Mouse (Mus musculus) urinary bladder, postnatal 14 days (tissue): Measurements from ENCODE around the gene Tnrc18.
A peak's percentile ranks its signal among the peaks of the same experiment; 100 is the strongest.

ENCODE experiments used
- DNase-seq: peaks from one replicate; pipeline ENCODE4 v3.0.0; 2021; ENCODE audit warnings: low spot score

The Tnrc18 gene

DNA sequence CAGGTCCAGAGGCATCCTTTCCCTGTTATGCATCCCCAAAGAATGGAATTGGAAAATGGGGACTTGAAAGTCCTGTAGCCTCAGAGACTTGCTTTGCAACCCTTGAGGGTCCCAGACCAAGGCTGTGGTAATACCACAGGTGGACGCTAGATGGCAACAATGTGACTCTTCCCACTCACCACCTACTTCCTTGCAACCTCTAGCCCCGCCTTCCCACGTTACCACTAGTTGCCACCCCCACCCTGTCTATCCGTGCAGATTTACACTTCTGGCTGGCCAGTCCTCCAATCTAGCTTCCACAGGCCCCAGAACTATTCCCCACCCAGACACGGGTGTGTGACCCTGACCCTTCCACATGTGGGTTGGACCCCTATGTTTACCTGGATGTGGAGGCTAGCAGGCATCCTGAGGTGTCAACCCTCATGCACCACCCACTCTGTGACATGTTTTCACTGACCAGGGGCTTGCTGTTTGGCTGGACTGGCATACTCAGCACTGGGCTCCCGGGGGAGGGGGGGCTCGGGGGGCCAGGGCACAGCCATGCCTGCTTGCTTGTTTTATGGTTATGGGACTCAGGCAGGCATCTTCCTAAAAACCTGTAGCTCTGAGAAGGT is 93.8 kb downstream of the Tnrc18 start:
- DNase-seq, result peak; percentile 71

DNA sequence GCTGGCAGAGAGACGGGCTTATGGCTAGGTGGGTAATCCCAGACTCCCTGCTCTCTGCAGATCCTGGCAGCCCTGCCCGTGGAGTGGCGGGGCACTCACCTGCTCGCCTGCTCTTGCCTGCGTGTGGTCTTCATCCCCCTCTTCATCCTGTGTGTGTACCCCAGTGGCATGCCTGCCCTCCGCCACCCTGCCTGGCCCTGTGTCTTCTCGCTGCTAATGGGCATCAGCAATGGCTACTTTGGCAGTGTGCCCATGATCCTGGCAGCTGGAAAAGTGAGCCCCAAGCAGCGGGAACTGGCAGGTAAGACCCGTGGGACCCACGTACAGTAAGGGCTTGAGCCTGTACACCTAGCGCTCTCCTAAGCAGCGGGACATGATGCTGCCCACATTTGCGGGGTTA is 97.6 kb downstream of the Tnrc18 start:
- peak; percentile 2 for DNase-seq

DNA sequence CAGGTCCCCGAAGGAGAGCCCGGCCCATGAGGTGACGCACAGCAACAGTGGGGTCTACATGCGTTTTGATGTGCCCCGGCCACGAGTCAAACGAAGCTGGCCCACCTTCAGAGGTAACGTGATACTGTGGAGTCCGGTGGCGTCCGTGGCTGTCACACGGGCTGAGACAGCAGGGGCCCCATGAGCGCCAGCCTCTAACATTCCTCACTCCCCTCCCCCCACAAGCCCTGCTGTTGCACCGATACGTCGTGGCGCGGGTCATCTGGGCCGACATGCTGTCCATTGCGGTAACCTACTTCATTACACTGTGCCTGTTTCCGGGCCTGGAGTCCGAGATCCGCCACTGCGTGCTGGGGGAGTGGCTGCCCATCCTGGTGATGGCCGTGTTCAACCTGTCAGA is 99.0 kb downstream of the Tnrc18 start:
- DNase-seq, result no peak

GRCm38 (mm10) chr5:142718037-142718436 is 99.4 kb downstream of the Tnrc18 start:
- DNase-seq, result peak; percentile 81

- no peak for DNase-seq
Observed at GRCm38 (mm10) chr5:142716056-142716455, 101.4 kb downstream of the Tnrc18 start.

- no peak for DNase-seq
Observed at GRCm38 (mm10) chr5:142715059-142715458, 102.4 kb downstream of the Tnrc18 start.

GRCm38 (mm10) chr5:142713966-142714365 is 103.5 kb downstream of the Tnrc18 start:
- DNase-seq, result no peak

DNA sequence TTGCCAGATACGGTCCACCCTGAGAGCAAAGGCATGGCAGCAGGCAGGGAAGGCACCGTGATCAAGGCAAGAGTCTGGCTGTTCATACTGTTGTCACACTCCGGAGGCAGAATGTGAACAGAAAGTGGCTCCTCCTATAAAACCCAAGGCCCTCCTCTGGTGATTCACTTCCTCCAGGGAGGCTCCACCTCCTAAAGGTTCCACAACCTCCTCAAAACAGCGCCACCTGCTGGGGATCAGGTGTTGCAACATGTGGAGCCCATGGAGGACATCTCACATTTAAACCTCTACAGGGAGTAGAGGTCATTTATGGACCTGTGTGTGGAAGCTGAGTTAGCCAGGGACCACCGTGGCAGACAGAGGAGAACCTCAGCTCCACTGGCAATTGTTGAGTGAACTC is 105.1 kb downstream of the Tnrc18 start:
- DNase-seq, result no peak

GRCm38 (mm10) chr5:142709436-142709835 is 108.0 kb downstream of the Tnrc18 start:
- no peak for DNase-seq

DNA sequence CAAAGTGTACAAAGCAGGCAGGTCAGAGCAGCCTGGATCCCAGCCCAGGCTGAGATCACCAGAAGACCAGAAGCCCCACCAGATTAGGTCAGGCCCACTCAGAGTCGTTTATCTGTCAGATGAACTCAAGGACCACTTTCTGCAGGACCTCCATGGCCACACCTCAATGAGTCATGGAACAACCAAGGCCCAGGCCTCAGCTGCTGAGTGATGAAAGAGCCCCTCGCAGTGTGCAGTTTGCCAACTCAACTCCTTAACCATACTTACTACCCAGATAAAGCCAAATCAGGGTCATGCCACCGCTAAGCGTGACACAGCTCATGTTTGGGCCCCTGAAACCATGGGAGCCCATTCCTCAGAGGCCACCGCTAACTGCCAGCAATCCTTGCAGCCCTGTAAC is 109.8 kb downstream of the Tnrc18 start:
- no peak for DNase-seq

DNA sequence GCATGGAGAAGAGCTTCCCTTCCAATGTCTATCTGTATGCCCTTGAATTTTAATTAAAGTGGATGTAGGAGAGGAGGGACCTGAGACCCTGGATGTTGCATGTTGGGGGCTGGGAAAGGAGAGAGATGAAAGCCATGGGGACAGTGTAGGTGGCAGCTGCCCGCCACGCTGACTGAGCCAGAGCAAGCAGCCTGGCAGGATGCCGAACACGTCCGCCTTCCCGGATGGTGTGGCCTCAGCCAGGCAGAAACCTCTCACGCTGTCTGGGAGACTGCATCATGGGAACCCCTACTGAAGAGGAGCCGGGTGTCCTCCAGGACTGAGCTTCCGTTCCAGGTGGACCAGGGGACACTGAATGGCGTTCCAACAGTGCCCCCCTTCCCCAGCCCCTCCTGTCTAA is 113.9 kb downstream of the Tnrc18 start:
- no peak for DNase-seq

DNA sequence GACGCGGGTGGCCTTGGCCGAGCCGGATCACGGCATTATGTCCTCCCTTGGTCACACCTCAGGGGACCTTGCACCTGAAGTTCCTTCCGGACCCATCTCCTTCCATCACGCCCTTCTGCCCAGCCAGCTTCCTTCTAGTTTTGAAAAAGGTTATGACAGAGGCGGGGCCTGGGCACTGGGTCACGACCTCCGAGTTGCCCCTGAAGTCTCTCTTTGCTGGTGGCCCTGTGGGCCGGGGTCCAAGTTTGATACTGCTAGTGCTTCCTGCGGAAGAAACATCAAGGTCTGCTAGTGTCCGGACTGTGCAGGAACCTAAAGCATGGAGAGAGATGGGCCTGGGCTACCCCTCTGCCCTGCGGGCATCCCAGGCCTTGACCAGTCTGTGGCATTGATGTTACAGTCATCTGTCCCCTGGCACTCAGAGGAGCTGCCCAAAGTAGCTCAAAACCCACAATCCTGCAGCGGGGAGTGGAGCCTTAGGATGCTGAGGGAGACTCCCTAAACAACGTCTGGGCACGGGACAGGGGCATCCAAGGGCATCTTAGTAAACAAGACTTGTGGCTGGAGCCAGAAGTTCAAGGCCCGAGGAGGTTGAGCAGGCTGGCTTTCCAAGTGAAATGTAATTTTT is 114.8 kb downstream of the Tnrc18 start:
- no peak for DNase-seq

DNA sequence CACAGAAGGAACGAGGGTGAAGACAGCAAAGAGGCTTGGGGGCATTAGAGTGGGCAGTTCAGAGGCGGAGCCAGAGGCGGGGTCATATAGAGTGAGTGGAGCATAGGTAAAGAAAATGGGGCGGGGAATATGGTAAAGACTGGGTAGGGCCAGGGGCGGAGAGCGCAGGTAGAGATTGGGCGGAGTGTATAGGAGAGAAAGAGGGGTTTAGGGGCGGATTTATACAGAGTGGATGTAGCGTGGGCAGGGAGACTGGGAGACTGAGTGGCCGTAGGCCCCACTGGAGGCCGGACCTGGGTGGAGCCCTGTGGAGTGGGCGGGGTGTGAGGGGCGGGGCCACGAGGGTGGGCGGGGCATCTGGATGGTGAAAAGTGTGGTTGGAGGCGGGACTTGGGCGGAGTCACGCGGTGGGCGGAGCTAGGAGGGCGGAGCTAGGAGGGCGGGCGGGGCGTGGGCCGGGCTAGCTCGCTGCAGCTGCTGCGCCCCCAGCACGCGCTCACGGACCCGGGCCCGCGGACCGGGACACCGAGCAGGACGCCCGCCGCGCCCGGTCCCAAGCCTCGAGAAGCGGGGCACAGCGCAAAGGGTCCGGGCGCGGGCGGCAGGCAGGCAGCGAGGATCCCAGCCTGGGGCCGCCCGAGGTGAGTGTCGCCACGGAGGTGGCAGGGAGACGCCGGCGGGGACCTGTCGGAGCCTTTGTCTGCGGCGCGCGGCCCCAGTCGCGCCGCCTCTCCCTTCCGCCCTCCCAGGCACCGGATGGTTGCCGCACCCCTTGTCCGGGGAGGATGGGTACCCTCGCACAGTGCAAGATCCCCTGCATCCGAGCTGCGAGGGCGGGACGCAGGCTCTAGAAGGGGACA is 115.6 kb downstream of the Tnrc18 start:
- DNase-seq, result no peak

DNA sequence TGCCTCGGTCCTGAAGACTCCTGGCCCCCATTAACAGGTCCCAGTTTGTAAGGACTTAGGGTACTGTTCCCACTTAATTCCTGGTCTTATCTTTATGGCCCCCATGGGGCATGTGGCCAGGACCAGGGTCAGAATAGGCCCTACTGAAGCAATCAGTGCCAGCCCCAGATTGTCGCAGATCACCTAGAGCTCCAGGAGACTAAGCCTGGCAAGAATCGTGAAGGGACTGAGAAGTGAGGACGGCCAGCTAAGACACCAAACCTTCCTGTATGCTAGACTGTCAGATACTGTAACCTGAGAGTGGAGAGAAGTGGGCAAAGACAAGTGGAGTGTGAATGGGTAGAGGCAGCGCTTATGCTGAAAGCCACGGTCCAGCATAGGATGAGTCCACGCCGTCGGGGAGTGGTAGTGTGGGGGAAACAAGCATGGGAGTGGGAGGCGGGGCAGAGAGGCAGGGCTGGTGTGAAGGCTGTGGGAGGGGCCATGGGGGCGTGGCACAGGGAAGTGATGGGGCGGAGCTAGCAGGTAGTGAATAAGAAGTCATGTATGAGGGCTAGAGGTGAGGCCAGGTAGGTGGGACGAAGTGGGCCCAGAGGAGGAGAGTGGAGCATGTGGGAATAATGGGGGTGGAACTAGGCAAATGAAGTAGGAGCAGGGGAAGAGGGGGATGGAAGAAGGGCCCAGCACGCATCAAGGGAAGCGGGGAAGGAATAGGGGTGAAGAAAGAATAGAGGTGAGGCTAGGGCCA is 116.4 kb downstream of the Tnrc18 start:
- peak; percentile 45 for DNase-seq

DNA sequence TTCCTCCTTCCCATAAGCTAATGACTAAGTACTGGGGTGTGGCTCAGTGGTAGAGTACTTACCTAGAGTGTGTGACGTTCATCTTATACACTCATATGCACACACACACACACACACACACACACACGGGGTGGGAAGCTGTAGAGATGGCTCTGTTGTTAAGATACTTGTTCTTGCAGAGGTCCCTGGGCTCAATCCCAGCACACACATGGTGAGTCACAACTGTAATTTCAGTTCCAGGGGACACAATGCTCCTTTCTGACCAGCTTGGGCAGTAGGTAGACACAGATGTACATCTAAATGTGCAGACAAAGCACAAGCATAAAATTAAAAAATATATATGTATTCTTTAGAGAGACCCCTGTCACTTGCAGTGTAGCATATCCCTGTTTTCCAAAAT is 119.7 kb downstream of the Tnrc18 start:
- no peak for DNase-seq

- no peak for DNase-seq
Observed at GRCm38 (mm10) chr5:142696865-142697264, 120.6 kb downstream of the Tnrc18 start.

- DNase-seq, result no peak
Observed at GRCm38 (mm10) chr5:142696258-142696657, 121.2 kb downstream of the Tnrc18 start.

DNA sequence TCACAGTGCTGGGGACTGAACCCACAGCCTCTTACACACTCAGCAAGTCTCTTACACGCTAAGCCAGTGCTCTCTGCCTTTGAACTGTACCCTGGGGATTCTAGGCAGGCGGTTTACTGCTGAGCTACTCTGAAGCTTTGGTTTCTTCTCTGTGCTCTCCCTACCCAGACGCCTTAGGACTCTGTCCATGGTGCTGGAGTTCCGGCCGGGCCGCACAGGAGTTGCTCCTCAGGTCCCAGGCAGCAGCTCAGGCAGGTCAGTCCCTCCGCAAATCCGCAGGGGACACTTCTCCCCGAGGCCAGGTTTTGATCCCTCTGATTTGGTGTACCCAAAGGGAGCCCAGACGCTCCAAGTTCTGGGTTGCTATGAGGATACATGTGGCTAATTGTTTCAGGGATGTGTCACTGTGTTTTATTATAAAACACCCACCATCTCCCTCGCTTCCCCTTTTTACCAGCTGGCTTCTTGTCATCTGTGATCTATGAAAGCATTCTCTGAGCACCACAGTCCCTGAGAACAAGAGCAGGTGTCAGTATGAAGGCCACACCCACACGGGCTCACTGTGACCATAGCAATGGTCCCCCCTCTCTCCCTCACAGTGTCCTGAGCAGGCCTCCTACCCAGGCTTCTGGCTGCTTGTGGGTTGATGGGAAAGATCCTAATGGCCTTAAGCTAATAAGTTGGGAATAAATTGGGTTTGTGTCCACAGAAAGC is 122.7 kb downstream of the Tnrc18 start:
- peak; percentile 71 for DNase-seq

DNA sequence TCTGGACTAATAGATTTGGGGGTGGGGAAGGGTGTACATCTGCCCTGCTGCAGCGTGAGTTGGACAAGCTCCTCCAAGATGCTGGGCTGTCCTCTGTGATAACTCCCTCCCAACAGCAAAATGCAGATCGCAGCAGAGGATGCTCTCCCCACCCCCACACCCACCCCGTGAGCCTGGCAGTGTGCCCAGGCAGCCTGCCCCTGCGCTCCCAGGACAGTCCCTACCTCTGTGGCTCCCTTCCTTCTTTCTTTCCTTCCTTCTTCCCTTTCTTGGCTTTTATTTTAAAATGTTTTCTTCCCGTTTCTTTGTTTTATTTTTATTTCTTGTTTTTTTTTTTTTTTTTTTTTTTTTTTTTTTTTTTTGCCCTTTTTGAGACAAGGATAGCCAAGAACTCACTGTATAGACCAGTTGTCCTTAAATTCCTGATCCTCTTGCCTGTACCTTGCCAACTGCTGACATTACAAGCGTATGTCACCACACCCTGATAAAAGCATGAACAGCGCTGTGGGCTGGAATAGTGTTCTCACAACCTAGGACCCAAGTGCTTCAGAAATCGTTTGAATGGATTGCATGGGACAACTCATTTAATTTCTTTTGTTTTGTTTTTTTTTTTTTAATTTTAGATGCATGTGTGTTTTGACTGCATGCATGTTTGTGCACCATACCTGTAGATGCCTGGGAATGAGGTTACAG is 123.6 kb downstream of the Tnrc18 start:
- DNase-seq, result no peak

DNA sequence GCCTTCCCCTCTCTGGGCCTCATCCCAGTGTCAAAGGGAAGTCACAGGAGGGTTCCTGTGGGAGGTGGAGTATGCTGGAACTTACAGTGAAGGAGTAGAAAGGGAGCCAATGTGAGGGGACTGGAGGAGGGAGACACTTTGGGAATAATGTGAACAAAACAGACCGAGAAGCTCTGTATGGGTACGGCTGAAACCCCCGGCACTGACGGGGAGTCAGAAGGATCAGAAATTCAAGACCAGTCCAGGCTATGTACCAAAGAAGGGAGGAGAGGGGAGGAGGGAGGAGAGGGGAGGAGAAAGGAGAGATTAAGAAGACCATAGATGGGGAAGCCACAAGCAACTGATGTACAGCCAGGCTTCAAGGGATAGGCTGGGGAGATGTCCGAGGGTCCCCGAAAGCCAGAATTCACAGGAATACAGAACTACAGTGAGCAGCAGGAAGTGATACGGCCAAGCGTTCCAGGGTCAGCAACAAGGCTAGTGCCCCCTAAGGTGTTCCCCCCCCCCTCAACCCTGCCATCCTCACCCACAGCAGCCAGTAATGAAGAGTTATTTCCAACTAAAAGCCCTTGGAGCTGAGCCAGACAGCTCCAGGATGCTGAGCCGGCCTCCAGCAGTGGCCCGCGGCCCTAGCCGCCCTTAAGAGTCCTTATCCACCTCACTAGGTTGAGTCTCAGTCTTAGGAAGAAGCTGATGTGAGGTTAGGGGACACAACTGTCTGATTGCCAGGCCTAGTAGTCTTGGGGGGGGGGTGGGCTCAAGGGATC is 124.3 kb downstream of the Tnrc18 start:
- DNase-seq, result no peak
